Mouse (Mus musculus): ENCODE measurements around the gene Vmn1r50. TPM values are rescaled to one million over a fixed set of nuclear protein-coding genes. Genes with fewer than 3 reads are reported as not detected.
"Not testable (repeated sequence)": the region's sequence is repeated elsewhere in the genome, so short reads cannot be mapped to it uniquely, and the experiment has no call there.

The Vmn1r50 gene
- not detected for total RNA-seq (2018; cell fraction: chromatin; rRNA removed)
- total RNA-seq (2018; cell fraction: cytosol; rRNA removed) = not detected
- not detected for total RNA-seq (2018; cell fraction: nucleus; rRNA removed)
- polyA plus RNA-seq (2018) = not detected in 3 replicates

DNA sequence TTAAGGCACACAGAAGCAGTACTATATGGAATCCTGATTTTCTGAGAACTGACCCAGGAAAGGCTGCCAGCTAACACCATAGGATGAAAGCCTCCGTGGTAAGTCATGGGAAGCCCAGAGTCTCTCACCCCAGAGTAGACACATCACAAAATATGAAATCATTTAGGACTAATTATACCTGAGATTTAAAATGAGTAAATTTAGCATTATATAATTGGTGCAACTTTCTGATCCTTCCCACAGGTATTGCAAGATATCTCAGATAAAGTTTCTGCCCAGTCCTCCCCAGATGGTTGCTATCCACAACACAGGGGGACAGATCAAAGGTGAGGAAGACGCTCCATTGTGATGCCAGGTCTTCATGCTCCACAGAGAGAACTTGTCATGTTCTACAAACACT, at the start of gene Vmn1r50:
Gene Vmn1r50, plus strand, starts transcription at position 301 of the 400 bp plus-strand sequence.
- H3K79me2 ChIP-seq (ENCODE audit: inconsistent target) = no peaks in the 10 kb centered on the region
- no peak within 1 kb of the TSS for H3K27ac ChIP-seq
- no peaks in the 10 kb centered on the region for H3K36me3 ChIP-seq (ENCODE audit: inconsistent target)
- 53% methylated on average over 2 of the region's 2 CpGs for WGBS (ENCODE audit: missing documents)
- no peak within 1 kb of the TSS for H3K4me3 ChIP-seq (ENCODE audit: inconsistent target)

DNA sequence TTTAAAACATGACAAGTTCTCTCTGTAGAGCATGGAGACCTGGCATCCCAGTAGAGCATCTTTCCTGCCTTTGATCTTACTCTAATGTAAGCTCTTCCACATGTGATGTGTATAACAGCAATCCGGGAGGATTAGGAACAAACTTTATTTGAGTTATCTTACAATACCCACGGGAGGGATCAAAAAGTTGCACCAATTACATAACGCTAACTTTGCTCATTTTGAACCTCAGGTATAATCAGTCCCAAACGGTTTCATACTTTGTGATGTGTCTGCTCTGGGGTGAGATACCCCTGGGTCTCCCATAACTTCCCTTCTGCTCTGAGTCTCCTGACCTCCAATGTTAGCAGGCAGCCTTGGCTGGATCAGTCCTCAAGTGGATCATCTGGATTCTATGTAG, 22.8 kb upstream of the Vmn1r50 start, which contains the start of gene Vmn1r49:
Gene Vmn1r49, minus strand, starts transcription at position 101 of the 400 bp plus-strand sequence.
- Histone ChIP-seq H3K4me3 (ENCODE audit: inconsistent target) (no peak within 1 kb of the TSS), H3K27ac (no peak within 1 kb of the TSS), H3K79me2 (ENCODE audit: inconsistent target) (no peaks in the 10 kb centered on the region), H3K36me3 (ENCODE audit: inconsistent target) (no peaks in the 10 kb centered on the region)
- 86% methylated on average over 4 of the region's 4 CpGs for WGBS (ENCODE audit: missing documents)

DNA sequence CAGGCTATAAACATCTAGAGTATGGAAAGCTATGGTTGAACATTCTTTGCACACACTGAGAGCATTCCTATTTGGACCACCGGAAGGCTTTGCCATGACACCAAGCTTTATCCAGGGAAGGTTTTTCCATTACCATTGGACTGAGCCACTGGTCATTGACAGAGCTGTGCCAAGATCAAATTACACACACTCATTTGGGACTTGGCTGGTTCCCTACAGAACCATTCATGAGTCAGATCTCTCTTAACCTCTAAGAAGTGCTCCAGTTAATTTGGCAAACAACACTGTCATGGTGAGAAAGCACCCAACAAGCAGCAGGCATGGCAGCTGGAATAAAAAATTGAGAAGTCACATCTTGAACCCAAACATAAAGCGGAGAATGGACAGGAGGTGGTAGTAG, 664 bp upstream of the Vmn1r50 start:
- WGBS (ENCODE audit: missing documents) = 97% methylated on average over 2 of the region's 2 CpGs
- Histone ChIP-seq H3K79me2 (ENCODE audit: inconsistent target) (no peaks in the 10 kb centered on the region), H3K36me3 (ENCODE audit: inconsistent target) (no peaks in the 10 kb centered on the region), H3K4me3 (ENCODE audit: inconsistent target) (no peak overlapping the region), H3K27ac (no peak overlapping the region)

GRCm38 (mm10) chr6:90122296-90122695, 21.1 kb downstream of the Vmn1r50 start, which contains the start of gene Vmn1r51:
Gene Vmn1r51 (plus strand): TSS chr6:90122596.
- WGBS (ENCODE audit: missing documents) = 85% methylated on average over 1 of the region's 1 CpGs
- H3K36me3 ChIP-seq (ENCODE audit: inconsistent target); H3K4me3 ChIP-seq (ENCODE audit: inconsistent target); H3K27ac ChIP-seq; H3K79me2 ChIP-seq (ENCODE audit: inconsistent target): not testable (repeated sequence)

Other genes starting within 250 kb of the Vmn1r50 start
- gene Vmn1r42, start 225.0 kb upstream of the Vmn1r50 start, polyA plus RNA-seq (2018) = not detected in 3 replicates
- gene Vmn1r43, start 225.0 kb upstream of the Vmn1r50 start, polyA plus RNA-seq (2018) = not detected in 3 replicates
- not detected in 3 replicates for gene Vmn1r44, start 217.8 kb upstream of the Vmn1r50 start, polyA plus RNA-seq (2018)
- not detected in 3 replicates for gene Vmn1r45, start 160.8 kb upstream of the Vmn1r50 start, polyA plus RNA-seq (2018)
- not detected in 3 replicates for gene Vmn1r46, start 132.1 kb upstream of the Vmn1r50 start, polyA plus RNA-seq (2018)
- not detected in 3 replicates for gene Vmn1r47, start 85.3 kb upstream of the Vmn1r50 start, polyA plus RNA-seq (2018)
- not detected in 3 replicates for gene Vmn1r48, start 64.6 kb upstream of the Vmn1r50 start, polyA plus RNA-seq (2018)
- gene Vmn1r49, start 22.9 kb upstream of the Vmn1r50 start, polyA plus RNA-seq (2018) = not detected in 3 replicates
- gene Vmn1r51, start 21.2 kb downstream of the Vmn1r50 start, polyA plus RNA-seq (2018) = not detected in 3 replicates
- gene Vmn1r52, start 73.4 kb downstream of the Vmn1r50 start, polyA plus RNA-seq (2018) = not detected in 3 replicates
- gene V1ra8, start 101.4 kb downstream of the Vmn1r50 start, polyA plus RNA-seq (2018) = not detected in 3 replicates
- not detected in 3 replicates for gene Vmn1r53, start 123.0 kb downstream of the Vmn1r50 start, polyA plus RNA-seq (2018)
- not detected in 3 replicates for gene Vmn1r54, start 144.9 kb downstream of the Vmn1r50 start, polyA plus RNA-seq (2018)
- gene BC048671, start 199.8 kb downstream of the Vmn1r50 start, polyA plus RNA-seq (2018) = not detected in 3 replicates
- not detected in 3 replicates for gene Chst13, start 223.8 kb downstream of the Vmn1r50 start, polyA plus RNA-seq (2018)
- not detected in 3 replicates for gene Uroc1, start 231.9 kb downstream of the Vmn1r50 start, polyA plus RNA-seq (2018)